Mouse (Mus musculus): ENCODE results near the gene Maml2.

Maml2 gene

DNA sequence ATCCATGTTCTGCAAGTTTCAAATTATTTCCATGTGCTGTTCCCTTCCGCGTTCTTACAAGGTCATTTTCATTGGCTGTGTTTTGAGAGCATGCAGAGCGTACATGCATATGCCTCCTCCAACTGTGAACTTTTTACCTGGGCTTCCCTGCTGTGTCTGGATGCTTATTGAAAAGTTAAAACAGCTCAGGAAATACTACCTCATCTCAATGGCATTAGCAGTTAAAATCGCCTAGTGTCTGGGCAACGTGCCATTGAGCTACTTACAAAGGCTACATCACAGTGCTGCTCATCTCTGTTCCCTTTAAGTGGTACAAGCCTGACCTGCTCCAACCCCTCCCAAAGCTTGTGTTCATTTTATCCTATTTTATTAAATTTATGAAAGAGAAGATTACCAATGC, 347.4 kb downstream of the Maml2 start:
- H3K36me3 ChIP-seq (ENCODE audit: insufficient read depth, low read length): no peaks in the 10 kb centered on the region
- H3K9me3 ChIP-seq (ENCODE audit: low read length): peaks cover 7% of the 10 kb centered on the region; the same call in 1 of the 2 replicates
- peaks cover 11% of the 10 kb centered on the region for H3K4me1 ChIP-seq (replicated peaks; ENCODE audit: low read depth, low read length)
- TF ChIP-seq CTCF (conservative IDR thresholded peaks at IDR 0.05; ENCODE audit: low read length) (no peak), POU5F1 (IDR thresholded peaks at IDR 0.05; ENCODE audit: borderline replicate concordance, low read length) (no peak), NANOG (IDR thresholded peaks at IDR 0.05; ENCODE audit: borderline replicate concordance, low read length) (no peak)
- H3K4me3 ChIP-seq (replicated peaks; ENCODE audit: low read length): no peak overlapping the region
- H3K27me3 ChIP-seq (ENCODE audit: insufficient read depth, low read length): peaks cover 9% of the 10 kb centered on the region

DNA sequence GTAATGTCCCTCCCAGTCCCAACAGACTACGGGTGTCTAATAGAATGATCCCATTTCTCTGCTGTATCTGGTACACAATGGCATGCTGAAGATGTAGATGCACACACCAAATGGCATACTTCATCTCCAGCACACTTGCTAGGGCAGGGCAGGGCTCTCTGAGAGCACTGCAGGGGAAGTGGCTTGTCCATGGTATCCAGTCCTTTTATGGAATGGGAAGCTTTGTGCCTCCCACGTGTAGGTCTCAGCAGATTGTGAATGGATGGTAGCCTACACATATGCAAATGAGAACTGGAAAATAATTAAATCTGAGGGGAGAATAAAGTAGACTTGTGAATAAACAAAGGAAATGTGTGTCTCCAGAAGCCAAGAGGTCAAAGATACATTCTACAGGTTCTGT, 353.3 kb downstream of the Maml2 start:
- H3K36me3 ChIP-seq (ENCODE audit: insufficient read depth, low read length): no peaks in the 10 kb centered on the region
- peaks cover 11% of the 10 kb centered on the region for H3K27me3 ChIP-seq (ENCODE audit: insufficient read depth, low read length)
- H3K9me3 ChIP-seq (ENCODE audit: low read length): peaks cover 7% of the 10 kb centered on the region; the same call in 1 of the 2 replicates
- H3K4me1 ChIP-seq (replicated peaks; ENCODE audit: low read depth, low read length): peaks cover 28% of the 10 kb centered on the region
- no peak overlapping the region for H3K4me3 ChIP-seq (replicated peaks; ENCODE audit: low read length)
- TF ChIP-seq CTCF (conservative IDR thresholded peaks at IDR 0.05; ENCODE audit: low read length) (no peak), NANOG (IDR thresholded peaks at IDR 0.05; ENCODE audit: borderline replicate concordance, low read length) (no peak), POU5F1 (IDR thresholded peaks at IDR 0.05; ENCODE audit: borderline replicate concordance, low read length) (no peak)

DNA sequence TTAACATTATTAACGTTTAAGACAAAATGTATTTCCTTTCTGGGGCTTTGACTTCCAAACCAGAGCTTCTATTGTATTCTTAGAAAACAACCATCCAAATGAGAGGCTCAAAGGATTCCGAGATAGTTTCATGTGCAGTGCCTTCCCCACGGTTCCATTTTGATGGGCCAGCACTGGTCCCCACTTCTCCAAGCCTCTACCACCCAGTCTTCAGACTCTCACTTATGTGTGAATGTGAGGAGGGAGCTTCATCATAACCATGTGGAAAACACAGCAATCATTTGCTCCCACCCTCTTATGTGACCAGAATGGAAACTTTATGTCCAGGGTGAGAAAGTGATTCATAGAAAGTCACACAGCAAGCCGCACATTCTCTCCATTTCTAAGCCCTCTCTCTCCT, 354.1 kb downstream of the Maml2 start:
- TF ChIP-seq POU5F1 (IDR thresholded peaks at IDR 0.05; ENCODE audit: borderline replicate concordance, low read length): no peak
- TF ChIP-seq CTCF (conservative IDR thresholded peaks at IDR 0.05; ENCODE audit: low read length): no peak
- TF ChIP-seq NANOG (IDR thresholded peaks at IDR 0.05; ENCODE audit: borderline replicate concordance, low read length): no peak
- Histone ChIP-seq H3K4me1 (replicated peaks; ENCODE audit: low read depth, low read length) (peaks cover 28% of the 10 kb centered on the region), H3K4me3 (replicated peaks; ENCODE audit: low read length) (no peak overlapping the region), H3K36me3 (ENCODE audit: insufficient read depth, low read length) (no peaks in the 10 kb centered on the region), H3K9me3 (ENCODE audit: low read length) (peaks cover 7% of the 10 kb centered on the region; the same call in 1 of the 2 replicates), H3K27me3 (ENCODE audit: insufficient read depth, low read length) (peaks cover 11% of the 10 kb centered on the region)

DNA sequence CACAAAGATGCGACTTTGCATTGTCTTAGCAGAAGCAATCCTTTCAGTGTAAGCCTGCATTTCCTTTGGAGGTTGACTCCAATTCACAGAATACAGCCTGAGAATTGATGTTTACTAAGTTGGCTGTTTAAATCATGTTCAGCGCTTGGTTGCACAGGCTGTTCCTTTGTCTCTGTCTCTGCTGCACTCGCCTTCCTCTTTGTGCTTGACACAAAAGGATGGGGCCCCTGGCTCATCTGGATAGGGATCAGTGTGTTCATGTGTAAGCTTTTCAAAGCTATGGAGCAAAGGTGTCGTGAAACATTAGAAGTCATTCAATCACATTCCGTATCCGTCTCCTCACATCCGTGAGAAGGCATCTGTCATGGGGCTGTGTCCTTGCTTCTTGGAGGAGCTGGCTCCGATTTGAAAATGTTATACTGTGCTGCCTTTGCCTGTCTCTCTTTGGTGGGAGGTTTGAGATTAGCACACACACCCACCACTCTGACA, 354.7 kb downstream of the Maml2 start:
- Histone ChIP-seq H3K27me3 (ENCODE audit: insufficient read depth, low read length) (peaks cover 11% of the 10 kb centered on the region), H3K9me3 (ENCODE audit: low read length) (peaks cover 7% of the 10 kb centered on the region; the same call in 1 of the 2 replicates), H3K4me1 (replicated peaks; ENCODE audit: low read depth, low read length) (peaks cover 28% of the 10 kb centered on the region), H3K4me3 (replicated peaks; ENCODE audit: low read length) (no peak overlapping the region), H3K36me3 (ENCODE audit: insufficient read depth, low read length) (no peaks in the 10 kb centered on the region)
- no peak for TF ChIP-seq NANOG (IDR thresholded peaks at IDR 0.05; ENCODE audit: borderline replicate concordance, low read length)
- TF ChIP-seq POU5F1 (IDR thresholded peaks at IDR 0.05; ENCODE audit: borderline replicate concordance, low read length): no peak
- TF ChIP-seq CTCF (conservative IDR thresholded peaks at IDR 0.05; ENCODE audit: low read length): no peak

DNA sequence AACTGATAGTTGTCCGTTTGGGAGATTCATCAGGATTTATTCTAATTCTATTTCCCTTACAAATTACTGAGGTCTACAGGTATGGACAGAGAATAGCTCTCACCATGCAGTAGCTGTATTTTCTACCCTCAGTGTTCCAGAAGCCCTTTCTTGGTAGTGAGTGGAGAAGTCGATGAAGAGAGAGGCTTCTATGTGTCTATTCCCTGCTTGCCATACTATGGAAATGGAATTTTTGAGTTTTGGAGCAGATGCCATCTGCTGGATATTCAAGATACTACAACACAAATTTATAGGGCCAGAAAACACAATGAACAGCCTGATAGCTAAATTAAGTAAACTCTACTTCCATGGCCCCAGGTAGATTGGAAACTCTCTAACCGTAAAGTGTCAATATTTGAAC, 355.2 kb downstream of the Maml2 start:
- Histone ChIP-seq H3K9me3 (ENCODE audit: low read length) (peaks cover 6% of the 10 kb centered on the region; the same call in 1 of the 2 replicates), H3K4me3 (replicated peaks; ENCODE audit: low read length) (no peak overlapping the region), H3K27me3 (ENCODE audit: insufficient read depth, low read length) (peaks cover 8% of the 10 kb centered on the region), H3K36me3 (ENCODE audit: insufficient read depth, low read length) (no peaks in the 10 kb centered on the region), H3K4me1 (replicated peaks; ENCODE audit: low read depth, low read length) (peaks cover 28% of the 10 kb centered on the region)
- TF ChIP-seq CTCF (conservative IDR thresholded peaks at IDR 0.05; ENCODE audit: low read length): peak; percentile 53
- TF ChIP-seq NANOG (IDR thresholded peaks at IDR 0.05; ENCODE audit: borderline replicate concordance, low read length): no peak

DNA sequence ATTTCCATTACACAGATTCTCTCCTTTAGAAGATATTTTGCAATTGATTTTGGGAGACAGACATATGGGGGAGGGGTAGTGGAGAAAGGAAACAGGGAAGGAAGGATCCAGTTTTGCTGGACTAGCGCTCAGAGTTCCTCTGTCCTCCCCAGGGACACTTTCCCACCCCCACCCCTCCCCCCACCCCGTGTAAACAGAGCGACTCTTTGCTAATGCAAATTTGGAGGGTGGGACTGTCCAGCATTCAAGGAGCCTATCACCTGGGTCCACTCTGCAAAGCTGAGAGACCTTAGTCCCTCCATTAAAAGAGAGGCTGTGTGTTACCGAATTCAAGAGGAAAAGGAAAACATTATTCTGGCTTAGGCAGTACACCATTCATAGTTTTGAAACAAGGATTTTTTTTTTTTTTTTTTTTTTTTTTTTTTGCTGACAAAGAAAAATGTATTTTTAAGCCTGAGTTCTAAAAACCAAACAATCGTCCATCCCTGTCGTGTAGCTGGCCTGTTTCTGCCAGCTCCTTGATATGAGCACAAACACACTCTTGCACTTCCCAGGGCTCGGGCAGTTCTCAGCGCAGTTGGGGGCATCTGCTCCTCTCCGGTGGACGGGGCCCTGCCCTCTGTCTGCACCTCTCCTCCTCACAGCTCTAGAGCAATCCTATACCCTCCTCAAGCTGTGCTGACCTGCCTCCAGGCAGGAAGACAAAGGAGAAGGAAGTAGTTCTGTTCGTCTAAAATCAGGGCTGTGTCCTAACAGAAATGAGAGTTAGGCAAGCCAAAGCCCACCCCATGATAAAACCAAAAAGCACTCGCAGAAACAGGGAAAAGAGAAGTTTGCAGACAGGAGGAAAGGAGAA, 364.2 kb downstream of the Maml2 start:
- Histone ChIP-seq H3K36me3 (ENCODE audit: insufficient read depth, low read length) (no peaks in the 10 kb centered on the region), H3K9me3 (ENCODE audit: low read length) (no peaks in the 10 kb centered on the region), H3K4me1 (replicated peaks; ENCODE audit: low read depth, low read length) (peaks cover 30% of the 10 kb centered on the region), H3K4me3 (replicated peaks; ENCODE audit: low read length) (peak overlapping the region; percentile 53), H3K27me3 (ENCODE audit: insufficient read depth, low read length) (0 out of 2 replicates have a peak, but pooled peaks cover 4% of the 10 kb centered on the region)
- TF ChIP-seq NANOG (IDR thresholded peaks at IDR 0.05; ENCODE audit: borderline replicate concordance, low read length): no peak
- no peak for TF ChIP-seq CTCF (conservative IDR thresholded peaks at IDR 0.05; ENCODE audit: low read length)
- TF ChIP-seq POU5F1 (IDR thresholded peaks at IDR 0.05; ENCODE audit: borderline replicate concordance, low read length): no peak

DNA sequence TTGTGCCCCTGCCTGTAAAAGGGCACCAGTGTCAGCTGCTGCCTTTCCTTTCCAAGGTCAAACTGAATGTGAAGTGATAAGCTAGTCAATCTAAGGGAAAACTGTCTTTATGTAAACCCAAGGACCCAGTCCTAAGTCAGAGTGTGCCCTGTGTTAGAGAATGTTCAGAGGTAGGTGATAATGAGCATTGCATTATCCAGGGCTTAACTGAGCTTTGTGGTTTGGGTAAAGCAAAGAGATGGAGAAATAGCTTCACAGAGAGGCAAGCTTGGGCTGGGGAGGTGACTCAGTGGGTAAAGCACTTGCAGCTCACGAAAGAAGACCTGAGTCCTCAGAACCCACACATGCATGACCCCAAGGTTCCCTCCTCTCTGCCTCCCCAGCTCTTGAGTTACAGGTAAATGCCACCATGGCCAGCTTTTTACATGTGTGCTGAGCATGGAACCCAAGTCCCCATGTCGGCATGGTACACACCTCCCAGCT, 367.8 kb downstream of the Maml2 start:
- Histone ChIP-seq H3K9me3 (ENCODE audit: low read length) (no peaks in the 10 kb centered on the region), H3K4me3 (replicated peaks; ENCODE audit: low read length) (no peak overlapping the region), H3K27me3 (ENCODE audit: insufficient read depth, low read length) (0 out of 2 replicates have a peak, but pooled peaks cover 4% of the 10 kb centered on the region), H3K4me1 (replicated peaks; ENCODE audit: low read depth, low read length) (peaks cover 33% of the 10 kb centered on the region), H3K36me3 (ENCODE audit: insufficient read depth, low read length) (no peaks in the 10 kb centered on the region)
- TF ChIP-seq POU5F1 (IDR thresholded peaks at IDR 0.05; ENCODE audit: borderline replicate concordance, low read length) (no peak), CTCF (conservative IDR thresholded peaks at IDR 0.05; ENCODE audit: low read length) (no peak), NANOG (IDR thresholded peaks at IDR 0.05; ENCODE audit: borderline replicate concordance, low read length) (no peak)

DNA sequence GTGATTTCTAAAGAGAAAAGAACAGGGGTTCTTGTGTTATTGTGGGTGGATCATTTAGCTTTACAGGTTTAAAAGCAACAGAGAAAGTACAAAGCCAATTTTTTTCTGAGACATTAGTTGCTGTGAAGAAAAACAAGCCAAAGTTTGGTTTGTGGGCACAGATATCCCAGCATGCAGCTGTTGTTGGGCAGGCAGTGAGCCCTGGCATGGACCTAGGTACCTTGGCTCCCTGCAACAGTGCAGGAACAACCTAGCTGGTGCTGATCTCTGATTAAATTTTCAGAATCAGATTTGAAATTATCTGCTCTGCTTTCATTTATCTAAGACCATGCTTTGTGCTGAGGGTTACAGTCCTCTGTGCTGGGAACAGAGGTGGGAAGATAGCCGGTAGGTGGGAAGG, 370.2 kb downstream of the Maml2 start:
- TF ChIP-seq POU5F1 (IDR thresholded peaks at IDR 0.05; ENCODE audit: borderline replicate concordance, low read length): no peak
- no peak for TF ChIP-seq CTCF (conservative IDR thresholded peaks at IDR 0.05; ENCODE audit: low read length)
- 0 out of 2 replicates have a peak, but pooled peaks cover 4% of the 10 kb centered on the region for H3K27me3 ChIP-seq (ENCODE audit: insufficient read depth, low read length)
- H3K9me3 ChIP-seq (ENCODE audit: low read length): no peaks in the 10 kb centered on the region
- no peak overlapping the region for H3K4me3 ChIP-seq (replicated peaks; ENCODE audit: low read length)
- H3K4me1 ChIP-seq (replicated peaks; ENCODE audit: low read depth, low read length): peaks cover 15% of the 10 kb centered on the region
- H3K36me3 ChIP-seq (ENCODE audit: insufficient read depth, low read length): no peaks in the 10 kb centered on the region

All from E14TG2a.4 (cell line).